9 mouse cellular contexts compared by ENCODE assay signal in genomic region chr6:100025531-100025951, GRCm38 (mm10).
DNase-seq lines count a peak whose midpoint lies in the region; ATAC-seq and TF ChIP-seq lines count a peak whose summit lies in the region.
"Had no signal": no experiment of that assay in that cellular context is flagged by ENCODE, and none has a peak within 500 bp of the region (broad histone marks: within the 10 kb centered on the region; RNA-seq: fewer than 3 reads in every experiment).

No protein-coding gene starts in this region.

- ATAC-seq in liver, postnatal 0 days = no peak
- peak; percentile 69 for ATAC-seq in hindbrain, embryonic 16.5 days
- ATAC-seq in megakaryocyte, adult 5-6 weeks (ENCODE audit: poor library complexity, severe bottlenecking) = no peak

- intact Hi-C loops in heart, postnatal 14 days (cut with DNase I) = no loop called here

- no peak overlapping the region for H3K27ac ChIP-seq in cerebellum, adult 2 months (ENCODE audit: insufficient read depth, low read length)
- H3K27ac ChIP-seq in liver, postnatal 0 days (ENCODE audit: low read depth) = no peak overlapping the region
- H3K27ac ChIP-seq in hindbrain, embryonic 16.5 days (ENCODE audit: low read depth, low read length) = no peak overlapping the region
- H3K27ac ChIP-seq: liver, embryonic 15.5 days had no signal

- no peaks in the 10 kb centered on the region for H3K4me1 ChIP-seq in cerebellum, adult 2 months (ENCODE audit: control insufficient read depth, insufficient read depth, low read length)
- H3K4me1 ChIP-seq in liver, postnatal 0 days (ENCODE audit: insufficient read depth) = no peaks in the 10 kb centered on the region
- H3K4me1 ChIP-seq in hindbrain, embryonic 16.5 days (ENCODE audit: control insufficient read depth, insufficient read depth, low read depth, low read length) = peaks cover 4% of the 10 kb centered on the region; the same call in 1 of the 2 replicates

- H3K9me3 ChIP-seq in liver, postnatal 0 days (ENCODE audit: low read length) = no peaks in the 10 kb centered on the region
- H3K9me3 ChIP-seq in hindbrain, embryonic 16.5 days (ENCODE audit: control insufficient read depth, low read length) = no peaks in the 10 kb centered on the region
- H3K9me3 ChIP-seq: liver, embryonic 15.5 days had no signal

- WGBS in cerebellum, adult 2 months = 36% methylated on average over 5 of the region's 5 CpGs
- WGBS in liver, postnatal 0 days (ENCODE audit: insufficient replicate concordance) = 73% methylated on average over 5 of the region's 5 CpGs
- WGBS in hindbrain, embryonic 16.5 days = 40% methylated on average over 5 of the region's 5 CpGs

- no peak overlapping the region for H3K9ac ChIP-seq in liver, postnatal 0 days (replicated peaks)
- H3K9ac ChIP-seq in hindbrain, embryonic 16.5 days (ENCODE audit: low read depth, low read length) = no peak overlapping the region
- H3K9ac ChIP-seq: liver, embryonic 15.5 days had no signal

- no peak overlapping the region for H3K4me2 ChIP-seq in liver, postnatal 0 days (ENCODE audit: low read depth, low read length)
- H3K4me2 ChIP-seq in hindbrain, embryonic 16.5 days (ENCODE audit: low read length) = no peak overlapping the region
- H3K4me2 ChIP-seq: liver, embryonic 15.5 days had no signal

- TF ChIP-seq CTCF in cerebellum, adult 2 months (IDR thresholded peaks at IDR 0.05; ENCODE audit: borderline replicate concordance, insufficient read depth, low read depth, low read length) = no peak
- no peak for TF ChIP-seq CTCF in liver, postnatal 0 days (IDR thresholded peaks at IDR 0.05; ENCODE audit: low read depth)

- no peak overlapping the region for H3K4me3 ChIP-seq in cerebellum, adult 2 months (replicated peaks; ENCODE audit: insufficient read depth, low read depth, low read length)
- H3K4me3 ChIP-seq in liver, postnatal 0 days (ENCODE audit: low read depth, low read length) = no peak overlapping the region
- H3K4me3 ChIP-seq in hindbrain, embryonic 16.5 days (ENCODE audit: low read length) = no peak overlapping the region
- H3K4me3 ChIP-seq: liver, embryonic 15.5 days had no signal

- no peak for TF ChIP-seq POLR2A in cerebellum, adult 2 months (IDR thresholded peaks at IDR 0.05; ENCODE audit: borderline replicate concordance, insufficient read depth, low read length)

- DNase-seq in cerebellum, adult 2 months = peak; percentile 20 to 34
- no peak for DNase-seq in cerebellum, adult 11-12 months
- peak; percentile 24 for DNase-seq in liver
- DNase-seq in liver, postnatal 0 days = no peak
- peak; percentile 25 for DNase-seq in retina, embryonic 14.5 days (ENCODE audit: low spot score)
- DNase-seq in heart, postnatal 14 days = no peak

- no peak for TF ChIP-seq EP300 in liver, postnatal 0 days (IDR thresholded peaks at IDR 0.05; ENCODE audit: low read depth)

- no peaks in the 10 kb centered on the region; the same call in 1 of the 2 replicates for H3K27me3 ChIP-seq in cerebellum, adult 2 months (ENCODE audit: control insufficient read depth, insufficient read depth, low read length)
- H3K27me3 ChIP-seq in liver, postnatal 0 days (ENCODE audit: insufficient read depth, low read length) = no peaks in the 10 kb centered on the region
- no peaks in the 10 kb centered on the region for H3K27me3 ChIP-seq in hindbrain, embryonic 16.5 days (replicated peaks; ENCODE audit: control insufficient read depth, insufficient read depth, low read length)
- H3K27me3 ChIP-seq: liver, embryonic 15.5 days had no signal

- H3K36me3 ChIP-seq in liver, postnatal 0 days (replicated peaks; ENCODE audit: insufficient read depth, low read length) = no peaks in the 10 kb centered on the region
- H3K36me3 ChIP-seq in hindbrain, embryonic 16.5 days (ENCODE audit: control insufficient read depth, insufficient read depth, low read length) = no peaks in the 10 kb centered on the region
- H3K36me3 ChIP-seq: liver, embryonic 15.5 days had no signal

Comparison
In these comparisons a context has a peak if more than half of its experiments do, and no peak if none do; other contexts are left out.
1. DNase-seq: peak in cerebellum, adult 2 months (2 of 2), liver (single experiment) and retina, embryonic 14.5 days (single experiment); none in cerebellum, adult 11-12 months (single experiment), liver, postnatal 0 days (single experiment) and heart, postnatal 14 days (0 of 2).